Mouse (Mus musculus) CH12F3 (cell line): Measurements from ENCODE around the gene Rhbdd1.

Experiments
- in situ Hi-C: fragments of 300-500 bp; cut with MboI; formaldehyde crosslinking; loops from 2 replicates; pipeline ENCODE4 v1.14.3; 2020; ENCODE audit warnings: low sequenced_read_pairs

Rhbdd1 gene

DNA sequence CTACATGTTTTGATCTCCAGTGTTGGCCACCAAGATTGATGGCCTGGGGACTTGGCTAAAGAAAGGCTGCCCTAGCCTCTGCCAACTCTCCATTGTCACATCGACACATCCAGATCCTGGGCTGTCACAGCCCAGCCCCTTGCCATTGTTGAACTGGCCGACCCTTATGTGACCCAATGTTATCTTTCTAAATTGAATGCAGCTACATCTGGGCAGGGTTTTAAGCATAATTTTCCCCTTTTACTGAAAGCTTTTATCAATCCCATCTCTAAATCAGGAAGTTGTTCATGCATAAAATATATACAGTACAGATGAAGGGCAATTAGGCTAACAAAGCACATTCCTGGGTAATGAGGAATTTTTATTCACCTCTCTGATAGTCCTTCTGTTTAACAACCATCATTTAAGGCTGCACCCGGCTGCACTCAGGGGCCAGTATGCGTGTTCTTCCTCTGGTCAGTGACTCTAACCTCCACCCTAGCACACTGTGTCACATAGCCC lies 158.3 kb downstream of the Rhbdd1 start:
- in situ Hi-C loops = loop anchor here (25.0 kb wide), 1 partner anchor 1162 kb away; no protein-coding TSS in a partner anchor

- in situ Hi-C loops = no loop called here
Observed at GRCm38 (mm10) chr1:82475254-82475653, 159.0 kb downstream of the Rhbdd1 start.

GRCm38 (mm10) chr1:82475821-82476220 lies 159.6 kb downstream of the Rhbdd1 start:
- in situ Hi-C loops = no loop called here

DNA sequence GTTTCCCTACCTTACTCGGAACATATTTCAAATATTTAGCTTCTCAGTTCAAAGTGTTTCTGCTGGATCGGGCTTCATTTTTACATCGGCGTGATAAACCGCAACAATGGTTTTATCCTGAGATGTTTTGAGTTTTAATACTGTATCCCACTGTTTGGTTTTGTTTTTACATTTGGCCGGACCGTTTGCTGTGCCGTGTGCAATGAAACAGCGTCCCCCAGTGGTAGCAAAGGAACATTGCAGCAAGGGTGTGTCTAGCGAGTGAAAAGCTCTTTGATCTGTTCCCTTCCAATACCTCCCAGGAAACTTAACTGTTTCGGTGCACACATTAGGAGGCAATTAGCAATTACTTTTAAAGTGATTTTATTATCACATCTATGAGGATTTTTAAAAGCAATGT lies 160.0 kb downstream of the Rhbdd1 start:
- in situ Hi-C loops = no loop called here

DNA sequence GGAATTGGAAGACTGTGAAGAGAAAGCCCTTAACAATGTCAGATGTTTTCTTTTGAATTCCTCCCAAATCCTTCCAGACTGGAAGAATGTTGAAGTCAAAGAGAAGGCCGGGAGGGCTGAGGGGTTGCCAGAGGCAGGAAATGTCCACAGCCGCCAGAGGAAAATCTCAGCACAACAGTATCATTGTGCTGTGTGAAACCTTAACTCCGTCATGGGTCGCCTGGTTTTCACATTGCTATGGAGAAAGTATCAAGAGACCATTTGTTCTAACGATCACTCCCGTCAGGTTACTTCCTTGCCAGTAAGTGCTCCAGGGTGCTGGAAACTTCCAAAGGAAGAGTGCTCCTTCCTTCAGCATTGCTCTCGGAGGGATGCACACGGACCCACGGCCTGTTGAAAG lies 160.5 kb downstream of the Rhbdd1 start:
- in situ Hi-C loops = no loop called here

GRCm38 (mm10) chr1:82479696-82480487 lies 163.6 kb downstream of the Rhbdd1 start:
- in situ Hi-C loops = no loop called here

DNA sequence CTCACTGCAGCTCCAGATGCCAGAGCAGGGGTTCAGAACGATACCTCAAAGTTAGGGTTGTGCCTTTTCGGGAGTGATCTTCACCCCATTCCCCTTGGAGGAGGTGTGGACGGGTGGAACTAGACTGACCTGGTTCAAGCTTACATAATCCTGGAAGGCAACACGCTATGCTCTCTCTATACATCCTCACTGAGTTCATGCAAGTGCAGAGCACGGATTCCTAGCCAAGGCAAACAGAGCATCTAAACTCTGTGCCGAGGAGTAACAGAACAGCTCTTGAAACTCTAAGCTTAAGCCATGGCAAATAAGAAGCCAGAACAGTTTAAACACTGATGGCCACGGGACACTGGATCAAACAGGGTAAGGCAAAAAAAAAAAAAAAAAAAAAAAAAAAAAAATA lies 166.1 kb downstream of the Rhbdd1 start:
- in situ Hi-C loops = no loop called here

- in situ Hi-C loops = no loop called here
Observed at GRCm38 (mm10) chr1:82486371-82486770, 170.1 kb downstream of the Rhbdd1 start.

GRCm38 (mm10) chr1:82491954-82492353 lies 175.7 kb downstream of the Rhbdd1 start:
- in situ Hi-C loops = no loop called here
